ENCODE assay signal across 16 mouse cellular contexts in genomic region chr5:33488152-33488561, GRCm38 (mm10). TPM values are rescaled to one million over a fixed set of nuclear protein-coding genes. Genes with fewer than 3 reads are reported as not detected.
DNase-seq lines count a peak whose midpoint lies in the region; ATAC-seq and TF ChIP-seq lines count a peak whose summit lies in the region.
"Had no signal": no experiment of that assay in that cellular context is flagged by ENCODE, and none has a peak within 500 bp of the region (broad histone marks: within the 10 kb centered on the region; RNA-seq: fewer than 3 reads in every experiment).

No protein-coding gene starts in this region.

- peaks cover 20% of the 10 kb centered on the region for H3K4me1 ChIP-seq in kidney, embryonic 15.5 days
- peaks cover 32% of the 10 kb centered on the region for H3K4me1 ChIP-seq in heart, embryonic 16.5 days (ENCODE audit: control insufficient read depth, insufficient read depth, low read length)
- H3K4me1 ChIP-seq in midbrain, postnatal 0 days (ENCODE audit: insufficient read depth, low read length): no peaks in the 10 kb centered on the region

- no peak for TF ChIP-seq CTCF in midbrain, postnatal 0 days (IDR thresholded peaks at IDR 0.05)

- H3K9me3 ChIP-seq in kidney, embryonic 15.5 days (replicated peaks): no peaks in the 10 kb centered on the region
- H3K9me3 ChIP-seq in heart, embryonic 16.5 days (replicated peaks; ENCODE audit: control insufficient read depth, low read length): no peaks in the 10 kb centered on the region
- H3K9me3 ChIP-seq in midbrain, postnatal 0 days (ENCODE audit: low read length): no peaks in the 10 kb centered on the region

- no peak overlapping the region for H3K9ac ChIP-seq in kidney, embryonic 15.5 days
- no peak overlapping the region for H3K9ac ChIP-seq in heart, embryonic 16.5 days (ENCODE audit: low read length)
- no peak overlapping the region for H3K9ac ChIP-seq in midbrain, postnatal 0 days (replicated peaks; ENCODE audit: low read length, poor library complexity, severe bottlenecking)
- H3K9ac ChIP-seq: liver, embryonic 14.5 days had no signal

- no peak overlapping the region for H3K27ac ChIP-seq in kidney, embryonic 15.5 days
- peak overlapping the region; percentile 63 for H3K27ac ChIP-seq in heart, embryonic 16.5 days (ENCODE audit: low read length)
- no peak overlapping the region for H3K27ac ChIP-seq in midbrain, postnatal 0 days (ENCODE audit: low read depth, low read length)
- H3K27ac ChIP-seq: liver, embryonic 14.5 days had no signal

- no peaks in the 10 kb centered on the region for H3K36me3 ChIP-seq in kidney, embryonic 15.5 days
- H3K36me3 ChIP-seq in heart, embryonic 16.5 days (ENCODE audit: control insufficient read depth, insufficient read depth): no peaks in the 10 kb centered on the region
- no peaks in the 10 kb centered on the region for H3K36me3 ChIP-seq in midbrain, postnatal 0 days (ENCODE audit: insufficient read depth, low read length)

- WGBS in kidney, embryonic 15.5 days: 7% methylated on average over 9 of the region's 9 CpGs
- WGBS in heart, embryonic 16.5 days: 5% methylated on average over 9 of the region's 9 CpGs
- 6% methylated on average over 9 of the region's 9 CpGs for WGBS in midbrain, postnatal 0 days

- H3K4me3 ChIP-seq in kidney, embryonic 15.5 days (replicated peaks): no peak overlapping the region
- H3K4me3 ChIP-seq in heart, embryonic 16.5 days (ENCODE audit: low read length): no peak overlapping the region
- H3K4me3 ChIP-seq in midbrain, postnatal 0 days (ENCODE audit: low read depth, low read length): no peak overlapping the region
- H3K4me3 ChIP-seq: myocyte had no signal

- H3K4me2 ChIP-seq in kidney, embryonic 15.5 days: no peak overlapping the region
- peak overlapping the region; percentile 31; the same call in 1 of the 2 replicates for H3K4me2 ChIP-seq in heart, embryonic 16.5 days (ENCODE audit: low read depth, low read length)
- no peak overlapping the region for H3K4me2 ChIP-seq in midbrain, postnatal 0 days (ENCODE audit: low read depth, low read length, poor library complexity, severe bottlenecking)

- peaks cover 85% of the 10 kb centered on the region for H3K27me3 ChIP-seq in kidney, embryonic 15.5 days
- H3K27me3 ChIP-seq in heart, embryonic 16.5 days (ENCODE audit: control insufficient read depth, insufficient read depth, low read length): 0 out of 2 replicates have a peak, but pooled peaks cover 7% of the 10 kb centered on the region
- H3K27me3 ChIP-seq in midbrain, postnatal 0 days (ENCODE audit: insufficient read depth, low read length): no peaks in the 10 kb centered on the region

- ATAC-seq in kidney, embryonic 15.5 days (replicated peaks; ENCODE audit: low FRiP score): peak; percentile 59; the same call in 1 of the 2 replicates
- ATAC-seq in heart, embryonic 16.5 days (replicated peaks; ENCODE audit: extremely low read depth, insufficient read depth, low FRiP score): peak; percentile 77
- no peak for ATAC-seq in midbrain, postnatal 0 days (ENCODE audit: low FRiP score)

- DNase-seq in kidney, postnatal 25 days: no peak
- peak; percentile 34 to 44 for DNase-seq in heart, adult 9 months (ENCODE audit: low spot score in 2 of 2)
- DNase-seq in midbrain, postnatal 0 days (ENCODE audit: low spot score): peak; percentile 17
- no peak for DNase-seq in gastrocnemius, postnatal 10 days
- no peak for DNase-seq in Muller cell, postnatal 12 days (ENCODE audit: inconsistent ontology term)
- DNase-seq: adrenal gland, adult 2 months; gastrocnemius, postnatal 36 days; kidney, adult 11 months had no signal

RNA-seq across cellular contexts. Expression of gene Nkx1-1, which starts 54.4 kb away (rescaled TPM):
- polyA plus RNA-seq in kidney, embryonic 15.5 days (2015; fragmentation: Nextera tagmentation; extraction: Ambion mirVana): not detected in 2 replicates
- not detected in 2 replicates for polyA plus RNA-seq in heart, embryonic 16.5 days (2015; fragmentation: Nextera tagmentation; extraction: Ambion mirVana)
- total RNA-seq in midbrain, postnatal 0 days (2014; rRNA removed): 0.60 and 1.0 TPM in 2 replicates
- polyA plus RNA-seq in midbrain, postnatal 0 days (2015; fragmentation: Nextera tagmentation; extraction: Ambion mirVana): 0.18 TPM in 1 of 2 replicates, not detected in the other
- total RNA-seq in gastrocnemius, postnatal 10 days (2021): not detected
- total RNA-seq: adrenal gland, adult 2 months; CH12.LX; gastrocnemius, postnatal 36 days; layer of hippocampus, adult 18-20 months; left cerebral cortex, postnatal 10 days had no signal
- polyA plus RNA-seq: adrenal gland, adult 2 months; liver, embryonic 14.5 days; myocyte; spleen, adult 2 months had no signal

Comparison
In these comparisons a context has a peak if more than half of its experiments do, and no peak if none do; other contexts are left out.
1. DNase-seq: peak in heart, adult 9 months (2 of 2) and midbrain, postnatal 0 days (single experiment); none in kidney, postnatal 25 days (0 of 2), gastrocnemius, postnatal 10 days (single experiment) and Muller cell, postnatal 12 days (single experiment).